Mouse (Mus musculus) 3134 (cell line): ENCODE data around the gene Iqcg.
"Not testable (repeated sequence)": the region's sequence is repeated elsewhere in the genome, so short reads cannot be mapped to it uniquely, and the experiment has no call there.

Experiments used
- DNase-seq: peaks from one replicate; pipeline ENCODE4 v3.0.0-alpha.2; 2011; ENCODE audit warnings: low spot score; ENCODE audit not compliant: insufficient read length; ENCODE audit errors: extremely low read depth

Iqcg gene

DNA sequence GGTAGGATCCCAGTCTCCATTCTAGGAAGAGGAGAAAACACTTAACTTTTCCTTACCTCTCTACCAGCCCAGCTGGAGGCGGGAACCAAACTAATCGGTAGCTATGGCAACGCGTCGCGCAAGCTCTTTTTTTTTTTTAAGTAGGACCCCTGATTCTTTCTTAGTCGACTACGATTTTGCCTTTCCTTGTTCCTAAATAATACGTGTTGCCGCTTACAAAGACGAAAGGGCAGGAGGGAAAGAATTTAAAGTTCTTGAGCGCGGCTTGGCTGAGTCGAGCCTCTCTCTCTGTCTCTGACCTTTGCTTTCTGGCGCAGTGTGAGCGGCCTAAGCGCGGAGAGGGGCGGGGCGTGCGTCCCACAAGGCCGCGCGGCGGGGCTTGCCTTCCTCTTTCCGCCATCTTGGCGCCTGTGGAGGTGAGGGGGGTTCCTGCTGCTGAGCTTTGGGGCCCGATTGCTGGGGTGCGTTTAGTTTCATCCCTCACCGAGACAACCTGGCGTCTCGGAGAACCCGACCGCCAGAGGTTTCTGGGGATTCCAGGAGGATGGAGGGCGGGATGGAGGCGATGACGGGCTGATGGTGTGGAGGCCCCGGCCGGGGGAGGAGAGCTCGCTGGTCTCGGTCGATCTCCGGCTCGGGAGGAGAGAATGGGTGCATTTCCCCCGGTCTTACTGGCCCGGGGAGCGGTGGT lies at the start of gene Iqcg, which contains the start of gene Rpl35a:
Gene Iqcg, minus strand, starts transcription at position 124 of the 691 bp plus-strand sequence.
Gene Rpl35a, plus strand, starts transcription at position 359 of the 691 bp plus-strand sequence.
- DNase-seq, result peak; percentile 92

GRCm38 (mm10) chr16:33085666-33086065 lies 29.6 kb upstream of the Iqcg start:
- DNase-seq, result peak; percentile 70

DNA sequence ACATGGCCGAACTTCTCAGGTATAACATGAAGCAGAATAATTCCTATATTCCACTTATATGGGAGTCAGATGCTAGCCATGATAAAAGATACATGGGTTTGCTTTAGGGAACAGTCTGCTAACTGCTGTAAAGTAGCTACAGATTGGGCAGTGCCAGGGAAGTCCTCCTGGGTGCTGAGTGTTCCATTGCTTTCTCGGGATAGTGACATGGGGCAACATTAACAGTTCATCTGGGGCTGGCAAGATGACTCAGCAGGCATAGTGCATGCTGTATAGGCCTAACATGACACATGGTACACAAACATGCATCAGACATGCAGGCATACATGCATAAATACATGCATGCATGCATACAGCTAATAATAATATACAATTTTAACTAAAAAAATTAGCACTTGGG lies 28.0 kb upstream of the Iqcg start:
- no peak for DNase-seq

GRCm38 (mm10) chr16:33082951-33083350 lies 26.9 kb upstream of the Iqcg start:
- DNase-seq, result no peak

DNA sequence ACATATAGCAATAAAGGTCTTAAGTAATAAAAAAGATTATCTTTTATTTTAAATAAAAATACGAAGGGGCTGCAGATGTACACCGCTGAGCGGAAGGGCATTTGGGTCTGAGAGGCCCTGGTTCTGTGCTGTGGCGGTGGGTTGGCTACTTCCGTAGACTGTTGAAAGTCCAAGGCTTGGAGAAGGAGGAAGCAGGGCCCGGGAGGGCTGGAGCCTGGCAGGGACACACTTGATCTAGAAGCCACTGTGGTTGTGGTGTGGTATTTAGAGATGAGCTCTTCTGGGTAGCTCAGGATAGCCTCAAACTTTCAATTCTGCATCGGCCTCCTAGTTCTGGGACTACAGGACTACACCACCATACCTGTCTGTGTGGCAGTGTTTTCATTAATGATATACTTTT lies 24.0 kb upstream of the Iqcg start:
- DNase-seq, result no peak

DNA sequence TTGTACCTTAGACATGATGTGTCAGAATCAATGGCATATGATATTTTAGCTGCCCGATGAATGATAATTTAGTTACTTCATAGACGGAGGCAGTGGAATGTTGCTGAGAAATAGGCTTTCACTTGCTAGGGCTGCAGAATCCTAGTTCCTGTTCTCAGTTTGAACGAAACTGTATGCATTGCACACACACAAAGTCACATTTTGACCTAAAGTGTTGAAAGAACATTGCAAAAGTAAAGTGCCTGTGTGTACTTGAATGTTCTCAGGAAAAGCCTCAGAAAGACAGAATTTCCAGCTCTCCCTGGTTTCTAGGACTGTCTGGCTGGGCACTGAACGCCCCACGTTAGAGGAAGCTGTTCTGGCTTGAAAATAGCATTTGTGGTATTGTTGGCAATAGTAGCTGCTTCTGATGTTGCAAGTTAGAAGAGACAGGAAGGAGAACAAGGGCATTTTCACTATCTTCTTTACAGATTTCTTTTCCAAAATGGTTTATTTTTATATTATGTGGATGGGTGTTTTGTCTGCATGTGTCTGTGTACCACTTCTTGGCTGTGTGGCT lies 21.1 kb upstream of the Iqcg start:
- DNase-seq, result no peak

DNA sequence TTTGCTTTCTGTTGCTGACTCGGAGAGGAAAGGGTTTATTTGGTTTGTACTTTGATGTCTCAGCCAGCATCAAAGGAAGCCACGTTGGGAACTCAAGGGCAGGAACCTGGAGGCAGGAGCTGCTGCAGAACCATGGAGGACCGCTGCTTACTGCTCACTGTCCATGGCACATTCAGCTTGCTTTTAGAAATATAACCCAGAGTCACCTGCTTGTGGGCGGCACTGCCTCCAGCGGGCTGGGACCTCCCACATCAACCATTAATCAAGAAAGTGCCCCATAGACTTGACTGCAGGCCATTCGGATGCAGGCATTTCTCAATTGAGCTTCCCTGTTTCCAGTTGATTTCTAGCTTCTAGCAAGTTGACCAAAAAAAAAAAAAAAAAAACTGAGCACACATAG lies 20.1 kb upstream of the Iqcg start:
- no peak for DNase-seq

GRCm38 (mm10) chr16:33074967-33075366 lies 18.9 kb upstream of the Iqcg start:
- DNase-seq, result no peak

DNA sequence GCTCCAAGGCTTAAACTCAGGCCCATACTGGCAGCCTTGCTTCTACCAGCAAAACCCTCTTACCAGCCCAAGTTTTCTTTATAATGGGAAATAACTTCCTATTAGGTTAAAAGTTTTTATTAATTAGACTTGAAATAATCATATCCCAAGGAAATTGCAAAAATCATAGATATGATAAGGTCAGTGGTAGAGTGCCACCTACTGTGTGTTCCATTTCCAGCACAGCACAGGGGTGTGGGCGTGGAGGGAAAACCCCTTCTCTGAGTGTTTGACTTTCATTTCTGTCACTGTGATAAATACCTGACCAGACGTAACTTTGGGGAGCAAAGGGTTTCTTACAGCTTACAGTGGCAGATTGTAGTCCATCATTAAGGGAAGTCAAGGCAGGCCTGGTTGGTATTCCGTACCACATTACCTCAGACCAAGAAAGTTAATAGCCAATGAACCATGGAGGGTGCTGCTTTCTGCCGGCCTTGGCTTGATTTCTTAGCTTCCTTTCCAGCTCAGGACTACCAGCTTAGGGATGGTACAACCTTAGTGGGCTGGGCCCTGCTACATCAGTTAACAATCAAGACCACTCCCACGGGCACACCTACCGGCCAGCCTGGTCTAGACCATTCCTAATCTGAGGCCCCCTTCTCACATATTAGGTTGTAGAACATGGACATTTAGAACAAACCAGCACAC lies 17.0 kb upstream of the Iqcg start:
- no peak for DNase-seq

- no peak for DNase-seq
These were observed 14.9 kb upstream of the Iqcg start for GRCm38 (mm10) chr16:33070928-33071327.

GRCm38 (mm10) chr16:33064636-33065035 lies 8.6 kb upstream of the Iqcg start:
- no peak for DNase-seq

- no peak for DNase-seq
These were observed 7.2 kb upstream of the Iqcg start for GRCm38 (mm10) chr16:33063267-33063666.

DNA sequence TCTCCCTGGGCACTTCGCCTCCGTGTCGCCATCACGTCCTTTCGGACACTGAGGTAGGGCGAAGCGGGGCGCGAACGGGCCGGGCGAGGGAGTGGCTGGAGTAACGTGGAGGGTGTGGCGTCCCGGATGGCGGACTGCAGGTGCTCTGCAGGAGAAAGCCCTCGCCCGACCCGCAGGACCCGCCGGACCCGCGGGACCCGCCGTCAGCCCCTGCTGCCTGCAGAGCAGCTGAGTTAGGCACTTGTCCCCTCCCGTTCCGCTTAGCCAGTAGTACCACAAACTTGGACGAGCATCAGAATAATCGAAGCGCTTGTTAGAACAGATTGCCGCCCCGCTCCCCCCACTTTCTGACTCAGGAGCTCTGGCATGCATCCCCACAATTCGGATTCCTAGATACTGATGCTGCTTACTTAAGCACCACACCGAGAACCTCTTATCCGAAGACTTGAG lies 6.7 kb upstream of the Iqcg start:
- peak; percentile 95 for DNase-seq

DNA sequence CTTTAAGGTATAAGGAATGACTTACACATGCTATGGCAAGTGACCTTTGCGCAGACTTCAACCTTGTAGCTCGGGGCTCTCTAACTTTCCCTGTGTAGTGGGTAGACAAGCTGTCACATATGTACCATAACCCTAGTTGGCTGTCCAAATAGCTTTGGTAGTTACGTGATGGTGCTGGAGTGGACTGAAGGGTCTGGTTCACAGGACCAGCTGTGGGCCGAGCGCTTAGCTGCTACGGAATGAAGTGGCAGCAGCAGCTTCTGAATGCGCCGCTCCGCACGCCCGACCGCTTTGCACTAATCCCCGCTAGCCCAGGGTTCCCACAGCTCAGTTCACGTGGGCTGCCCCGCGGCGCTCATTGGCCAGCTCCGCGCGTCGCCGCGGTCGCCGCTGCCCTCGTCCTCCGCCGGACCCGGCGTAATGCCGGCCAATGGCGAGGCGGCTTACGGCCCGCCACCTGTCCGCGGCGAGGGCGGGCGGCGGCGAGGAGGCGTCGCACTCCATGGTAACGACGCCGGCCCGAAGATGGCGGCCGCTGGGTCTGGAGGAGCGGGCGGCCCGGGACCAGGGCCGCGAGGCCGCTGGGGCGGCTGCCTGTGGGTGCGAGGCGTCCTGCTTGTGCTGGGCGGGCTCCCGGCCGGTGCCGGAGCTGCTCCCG lies 6.1 kb upstream of the Iqcg start, which contains the start of gene Lmln:
Gene Lmln, plus strand, starts transcription at position 498 of the 658 bp plus-strand sequence.
- peak; percentile 99 for DNase-seq

GRCm38 (mm10) chr16:33061400-33061799 lies 5.4 kb upstream of the Iqcg start:
- DNase-seq, result peak; percentile 54

DNA sequence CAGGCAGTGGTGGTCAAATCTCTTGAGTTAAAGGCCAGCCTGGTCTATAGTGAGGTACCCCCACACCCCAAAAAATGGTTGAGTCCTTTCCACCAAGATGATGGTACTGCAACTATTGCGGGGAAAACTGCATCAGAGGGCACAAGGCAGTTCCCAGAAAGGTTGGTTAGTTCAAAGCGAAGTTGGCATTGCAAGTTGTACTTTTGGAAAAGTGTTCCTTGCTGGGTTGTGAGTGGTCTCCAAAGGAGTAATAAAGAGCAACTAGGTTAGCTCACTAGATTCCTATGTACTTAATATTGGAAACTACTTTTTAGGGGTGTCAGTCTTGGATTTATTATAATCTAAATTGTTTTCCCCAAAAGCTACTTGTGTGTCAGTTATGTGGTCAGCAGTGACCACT lies 4.9 kb upstream of the Iqcg start:
- no peak for DNase-seq

GRCm38 (mm10) chr16:33059471-33059870 lies 3.5 kb upstream of the Iqcg start:
- DNase-seq, result no peak

DNA sequence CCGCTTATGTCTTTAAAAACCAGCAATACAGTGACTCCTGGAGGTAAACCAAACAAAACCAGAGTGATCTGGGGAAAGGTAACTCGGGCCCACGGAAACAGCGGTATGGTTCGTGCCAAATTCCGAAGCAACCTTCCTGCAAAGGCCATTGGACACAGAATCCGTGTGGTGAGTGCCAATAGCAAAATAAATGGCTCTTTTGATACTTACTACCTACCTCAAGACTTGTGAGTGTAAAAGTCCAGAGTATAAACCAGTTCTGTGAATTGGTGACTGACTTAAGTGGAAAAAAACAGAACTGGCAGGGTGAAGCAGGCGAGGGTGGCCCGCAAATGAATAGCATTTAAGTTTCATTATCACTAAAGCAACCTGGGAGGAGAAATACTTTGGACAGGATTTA lies 2.6 kb upstream of the Iqcg start:
- DNase-seq, result not testable (repeated sequence)

DNA sequence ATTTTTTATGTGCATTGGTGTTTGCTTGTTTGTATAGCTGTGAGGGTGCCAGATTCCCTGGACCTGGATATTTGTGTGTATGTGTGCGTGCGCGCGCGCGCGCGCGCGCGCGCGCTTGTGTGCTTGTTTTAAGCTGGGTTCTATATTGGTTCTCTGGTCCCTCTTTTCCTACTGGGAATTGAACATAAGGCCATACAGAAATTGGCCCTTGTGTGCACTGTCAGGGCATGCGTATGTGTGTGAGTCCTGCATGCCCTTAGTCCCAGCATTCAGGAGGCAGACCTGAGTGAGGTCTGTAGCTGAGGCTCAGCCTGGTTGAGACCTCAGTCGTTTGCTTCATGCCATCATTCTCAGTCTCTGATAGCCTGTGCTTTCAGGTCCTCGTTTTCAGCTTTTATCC lies 2.0 kb upstream of the Iqcg start:
- peak; percentile 47 for DNase-seq

- DNase-seq, result no peak
These were observed 768 bp upstream of the Iqcg start for GRCm38 (mm10) chr16:33056786-33057185.

DNA sequence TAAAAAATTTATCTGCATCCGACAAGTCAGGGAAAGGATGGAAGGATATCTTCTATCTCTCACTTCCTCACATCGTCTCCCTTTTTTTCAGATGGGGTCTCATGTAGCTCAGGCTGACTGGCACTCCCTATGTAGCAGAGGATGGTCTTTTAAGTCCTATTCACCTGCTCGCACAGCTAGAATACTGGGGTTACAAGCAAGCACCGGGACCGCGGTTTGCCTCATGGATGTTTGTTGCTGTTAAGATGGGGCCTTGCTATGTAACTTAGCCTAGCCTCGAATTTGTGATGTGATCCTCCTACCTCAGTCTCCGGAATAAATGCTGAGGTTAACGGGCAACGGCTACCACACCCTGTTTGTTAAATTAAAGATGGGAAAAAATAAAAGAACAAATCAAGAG lies 363 bp downstream of the Iqcg start:
- no peak for DNase-seq
